10 mouse cellular contexts compared by ENCODE assay signal in the genomic region with DNA sequence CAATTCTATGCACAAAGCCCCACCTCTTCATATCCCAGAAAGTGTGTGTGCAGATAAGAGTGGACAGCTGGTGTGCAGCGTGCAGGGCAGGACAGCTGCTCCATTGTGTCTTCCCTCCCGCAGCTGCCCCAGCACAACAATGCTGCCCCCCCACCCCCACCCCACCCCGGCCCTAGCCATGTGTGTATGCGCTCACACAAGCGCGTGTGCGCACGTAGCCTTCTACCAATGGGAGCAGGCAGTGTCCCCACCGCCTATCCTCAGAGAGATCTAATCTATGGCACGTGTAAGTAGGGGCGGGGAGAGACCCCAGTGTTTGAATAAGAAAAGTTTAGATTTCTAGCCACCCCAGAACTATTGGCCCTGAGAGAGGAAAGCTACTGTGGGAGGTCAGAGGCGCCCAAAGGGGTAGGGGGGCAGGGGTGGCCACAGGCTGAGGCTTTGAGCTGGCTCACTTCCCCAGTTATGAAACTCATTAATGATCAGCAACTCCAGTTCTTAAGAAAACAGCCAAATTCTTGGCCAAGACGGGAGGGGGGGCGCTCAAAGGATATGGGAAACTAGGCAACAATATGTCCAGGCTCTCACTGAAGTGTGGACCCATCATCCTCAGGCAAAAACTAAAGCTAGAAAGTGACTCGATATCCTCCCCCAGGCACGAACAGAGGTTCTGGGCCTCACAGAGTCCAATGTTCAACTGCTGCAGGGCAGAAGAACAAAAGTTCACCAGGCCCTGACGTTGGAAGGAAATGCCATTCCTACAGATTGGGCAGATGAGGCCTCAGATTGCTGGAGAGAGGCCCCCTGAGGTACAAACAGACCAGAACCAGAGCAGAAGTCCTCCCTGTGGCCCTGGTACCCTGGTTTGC. TPM values are rescaled to one million over a fixed set of nuclear protein-coding genes. Genes with fewer than 3 reads are reported as not detected.
A peak's percentile ranks its signal among the peaks of the same experiment; 100 is the strongest.
DNase-seq lines count a peak whose midpoint lies in the region; ATAC-seq lines count a peak whose summit lies in the region.
"Had no signal": no experiment of that assay in that cellular context is flagged by ENCODE, and none has a peak within 500 bp of the region (broad histone marks: within the 10 kb centered on the region; RNA-seq: fewer than 3 reads in every experiment).

No protein-coding gene starts in this region.

- ATAC-seq in liver, embryonic 11.5 days (replicated peaks; ENCODE audit: low FRiP score): no peak; the same call in 1 of the 2 replicates

- peak; percentile 51 for DNase-seq in kidney, adult 11 months
- no peak for DNase-seq in kidney, postnatal 10 days
- DNase-seq in hindbrain, embryonic 10.5 days (ENCODE audit: low spot score): peak; percentile 84
- DNase-seq in liver, embryonic 11.5 days (ENCODE audit: low spot score): peak; percentile 30
- DNase-seq in retina, postnatal 1 day: peak; percentile 93
- no peak for DNase-seq in left cerebral cortex, postnatal 36 days (ENCODE audit: low spot score in 2 of 2)
- DNase-seq in cerebellum, adult 8-10 months: no peak
- DNase-seq in frontal cortex, postnatal 14 days (ENCODE audit: low spot score in 2 of 2): no peak

- peak overlapping the region; percentile 98 for H3K27ac ChIP-seq in hindbrain, embryonic 10.5 days
- no peak overlapping the region for H3K27ac ChIP-seq in liver, embryonic 11.5 days (ENCODE audit: low read depth, low read length)
- H3K27ac ChIP-seq: embryonic facial prominence, embryonic 13.5 days; macrophage had no signal

- H3K4me1 ChIP-seq in hindbrain, embryonic 10.5 days (replicated peaks): peaks cover 87% of the 10 kb centered on the region
- no peaks in the 10 kb centered on the region; the same call in 1 of the 2 replicates for H3K4me1 ChIP-seq in liver, embryonic 11.5 days (replicated peaks; ENCODE audit: control insufficient read depth, insufficient read depth, low read length)

- WGBS in hindbrain, embryonic 10.5 days: 28% methylated on average over 17 of the region's 17 CpGs
- WGBS in liver, embryonic 11.5 days: 48% methylated on average over 17 of the region's 17 CpGs

- no peaks in the 10 kb centered on the region for H3K9me3 ChIP-seq in hindbrain, embryonic 10.5 days
- no peaks in the 10 kb centered on the region for H3K9me3 ChIP-seq in liver, embryonic 11.5 days (ENCODE audit: control insufficient read depth, low read length)
- H3K9me3 ChIP-seq: embryonic facial prominence, embryonic 13.5 days had no signal

- H3K27me3 ChIP-seq in hindbrain, embryonic 10.5 days (ENCODE audit: insufficient read depth, poor library complexity, severe bottlenecking): peaks cover 59% of the 10 kb centered on the region
- H3K27me3 ChIP-seq in liver, embryonic 11.5 days (replicated peaks; ENCODE audit: control insufficient read depth, insufficient read depth, low read length): peaks cover 62% of the 10 kb centered on the region

- H3K9ac ChIP-seq in liver, embryonic 11.5 days (ENCODE audit: low read depth, low read length): no peak overlapping the region

- H3K4me2 ChIP-seq in liver, embryonic 11.5 days: no peak overlapping the region; the same call in 1 of the 2 replicates

- intact Hi-C loops in left cerebral cortex, postnatal 36 days (cut with DNase I): no loop called here

- peak overlapping the region; percentile 82 for H3K4me3 ChIP-seq in hindbrain, embryonic 10.5 days
- no peak overlapping the region for H3K4me3 ChIP-seq in liver, embryonic 11.5 days (ENCODE audit: low read depth, low read length)
- H3K4me3 ChIP-seq: embryonic facial prominence, embryonic 13.5 days had no signal

- H3K36me3 ChIP-seq in hindbrain, embryonic 10.5 days: peaks cover 67% of the 10 kb centered on the region
- no peaks in the 10 kb centered on the region for H3K36me3 ChIP-seq in liver, embryonic 11.5 days (ENCODE audit: control insufficient read depth, insufficient read depth, low read length)
- H3K36me3 ChIP-seq: embryonic facial prominence, embryonic 13.5 days had no signal

RNA-seq across cellular contexts. Expression of gene Dll1, which starts 4.5 kb away (rescaled TPM):
- 67.6 and 90.9 TPM in 2 replicates for polyA plus RNA-seq in hindbrain, embryonic 10.5 days (2016; fragmentation: Nextera tagmentation; extraction: Ambion mirVana)
- polyA plus RNA-seq in liver, embryonic 11.5 days (2014; fragmentation: Nextera tagmentation; extraction: Ambion mirVana): 2.2 and 2.3 TPM in 2 replicates
- total RNA-seq in left cerebral cortex, postnatal 36 days (2021): 1 to 10 TPM; 4.8 to 5.3 TPM

RNA-seq across cellular contexts. Expression of gene Fam120b, which starts 23.8 kb away (rescaled TPM):
- 28.0 and 30.7 TPM in 2 replicates for polyA plus RNA-seq in hindbrain, embryonic 10.5 days (2016; fragmentation: Nextera tagmentation; extraction: Ambion mirVana)
- polyA plus RNA-seq in liver, embryonic 11.5 days (2014; fragmentation: Nextera tagmentation; extraction: Ambion mirVana): 13.0 and 15.3 TPM in 2 replicates
- total RNA-seq in left cerebral cortex, postnatal 36 days (2021): 10 to 100 TPM; 36.4 to 47.7 TPM

Comparison
In these comparisons a context has a peak if more than half of its experiments do, and no peak if none do; other contexts are left out.
1. DNase-seq: peak in kidney, adult 11 months (single experiment), hindbrain, embryonic 10.5 days (single experiment), liver, embryonic 11.5 days (single experiment) and retina, postnatal 1 day (single experiment); none in kidney, postnatal 10 days (single experiment), left cerebral cortex, postnatal 36 days (0 of 2), cerebellum, adult 8-10 months (single experiment) and frontal cortex, postnatal 14 days (0 of 2).
2. RNA of gene Dll1, which starts 4.5 kb away (polyA plus RNA-seq): 67.6 to 90.9 TPM in hindbrain, embryonic 10.5 days; 2.2 to 2.3 TPM in liver, embryonic 11.5 days; every median in the first group is over 10 times any median in the second.